In the genomic region with DNA sequence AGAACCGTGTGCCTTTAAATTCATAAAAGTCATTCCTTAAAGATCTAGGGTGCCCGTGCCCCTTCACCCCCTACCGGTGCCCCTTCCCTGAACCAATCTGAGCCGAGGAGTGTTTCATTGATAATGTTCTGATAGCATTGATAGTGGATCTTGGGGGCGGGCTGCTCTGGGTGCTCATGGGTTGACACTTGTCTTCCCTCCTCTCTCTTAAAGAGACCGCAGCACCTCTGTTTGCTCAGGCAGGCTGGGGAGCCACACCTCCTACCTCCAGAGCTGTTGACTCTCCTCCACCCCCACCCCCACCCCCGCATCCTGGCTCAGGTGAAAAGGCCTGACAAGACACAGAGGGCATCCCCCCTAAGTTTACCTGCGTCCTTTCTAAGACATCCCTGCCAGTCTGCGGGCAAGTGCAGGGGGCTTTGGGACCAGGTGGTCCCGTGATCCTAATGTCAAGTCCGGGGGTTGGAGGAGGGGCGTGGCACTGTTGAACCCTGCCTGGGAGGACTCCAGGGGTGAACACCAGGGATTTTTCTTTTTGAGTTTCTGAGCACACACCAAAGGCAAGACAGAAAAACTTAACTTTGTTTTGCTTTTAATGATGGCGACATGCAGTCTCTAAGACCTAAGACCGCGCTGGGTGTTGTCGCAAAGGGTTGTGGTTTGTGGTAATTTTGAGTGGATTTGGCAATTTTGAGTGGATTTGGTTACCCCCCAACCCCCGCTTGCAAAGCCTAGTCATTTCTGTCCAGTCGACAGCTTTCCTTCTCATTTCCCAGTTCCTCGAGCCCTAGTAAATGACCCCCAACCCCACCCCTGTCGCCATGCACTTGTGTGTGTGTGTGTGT, we compare ENCODE assay signal across 8 mouse cellular contexts. TPM values are rescaled to one million over a fixed set of nuclear protein-coding genes. Genes with fewer than 3 reads are reported as not detected.
A peak's percentile ranks its signal among the peaks of the same experiment; 100 is the strongest.
DNase-seq lines count a peak whose midpoint lies in the region; ATAC-seq and TF ChIP-seq lines count a peak whose summit lies in the region.

No protein-coding gene starts in this region.

- H3K4me2 ChIP-seq in forebrain, embryonic 14.5 days (ENCODE audit: low read length), result peak overlapping the region; percentile 90
- H3K4me2 ChIP-seq in liver, embryonic 11.5 days, result peak overlapping the region; percentile 100

- no peak for TF ChIP-seq CTCF in olfactory bulb, adult 2 months (IDR thresholded peaks at IDR 0.05; ENCODE audit: insufficient read depth, low read depth, low read length)

- WGBS in forebrain, embryonic 14.5 days, result 43% methylated on average over 20 of the region's 20 CpGs
- WGBS in liver, embryonic 11.5 days, result 42% methylated on average over 20 of the region's 20 CpGs
- 36% methylated on average over 20 of the region's 20 CpGs for WGBS in olfactory bulb, adult 2 months

- no peak for TF ChIP-seq POLR2A in olfactory bulb, adult 2 months (IDR thresholded peaks at IDR 0.05; ENCODE audit: insufficient read depth, low read depth, low read length)

- DNase-seq in cerebellum, adult 11-12 months, result peak; percentile 61
- no peak for DNase-seq in cerebellum, adult 11 months
- peak; percentile 70 for DNase-seq in 416B (ENCODE audit: low read depth)
- DNase-seq in forebrain, embryonic 14.5 days (ENCODE audit: low spot score), result no peak
- no peak for DNase-seq in liver, embryonic 11.5 days (ENCODE audit: low spot score)
- DNase-seq in right cerebral cortex, postnatal 25 days, result no peak
- DNase-seq in adrenal gland, postnatal 14 days, result no peak

- peak overlapping the region; percentile 94 for H3K4me3 ChIP-seq in forebrain, embryonic 14.5 days (ENCODE audit: low read depth, low read length)
- H3K4me3 ChIP-seq in liver, embryonic 11.5 days (ENCODE audit: low read depth, low read length), result peak overlapping the region; percentile 97
- H3K4me3 ChIP-seq in olfactory bulb, adult 2 months (ENCODE audit: insufficient read depth, low read depth, low read length), result peak overlapping the region; percentile 40

- H3K27ac ChIP-seq in forebrain, embryonic 14.5 days (ENCODE audit: low read depth, low read length), result no peak overlapping the region
- H3K27ac ChIP-seq in liver, embryonic 11.5 days (ENCODE audit: low read depth, low read length), result peak overlapping the region; percentile 20; the same call in 1 of the 2 replicates
- H3K27ac ChIP-seq in olfactory bulb, adult 2 months (ENCODE audit: insufficient read depth, low read depth, low read length), result no peak overlapping the region

- no peaks in the 10 kb centered on the region for H3K27me3 ChIP-seq in forebrain, embryonic 14.5 days (replicated peaks; ENCODE audit: control insufficient read depth, insufficient read depth, low read length)
- H3K27me3 ChIP-seq in liver, embryonic 11.5 days (replicated peaks; ENCODE audit: control insufficient read depth, insufficient read depth, low read length), result no peaks in the 10 kb centered on the region

- no peaks in the 10 kb centered on the region for H3K9me3 ChIP-seq in forebrain, embryonic 14.5 days (replicated peaks; ENCODE audit: control insufficient read depth, low read length)
- H3K9me3 ChIP-seq in liver, embryonic 11.5 days (ENCODE audit: control insufficient read depth, low read length), result no peaks in the 10 kb centered on the region

- H3K4me1 ChIP-seq in forebrain, embryonic 14.5 days (ENCODE audit: control insufficient read depth, insufficient read depth, low read length), result peaks cover 29% of the 10 kb centered on the region
- H3K4me1 ChIP-seq in liver, embryonic 11.5 days (replicated peaks; ENCODE audit: control insufficient read depth, insufficient read depth, low read length), result peaks cover 45% of the 10 kb centered on the region
- peaks cover 43% of the 10 kb centered on the region for H3K4me1 ChIP-seq in olfactory bulb, adult 2 months (ENCODE audit: control insufficient read depth, insufficient read depth, low read length)

- no peak for ATAC-seq in forebrain, embryonic 14.5 days
- ATAC-seq in liver, embryonic 11.5 days (replicated peaks; ENCODE audit: low FRiP score), result no peak

- H3K9ac ChIP-seq in forebrain, embryonic 14.5 days (ENCODE audit: low read length), result peak overlapping the region; percentile 100
- H3K9ac ChIP-seq in liver, embryonic 11.5 days (ENCODE audit: low read depth, low read length), result peak overlapping the region; percentile 98

- peaks cover 44% of the 10 kb centered on the region for H3K36me3 ChIP-seq in forebrain, embryonic 14.5 days (ENCODE audit: control insufficient read depth, insufficient read depth, low read length)
- H3K36me3 ChIP-seq in liver, embryonic 11.5 days (ENCODE audit: control insufficient read depth, insufficient read depth, low read length), result peaks cover 25% of the 10 kb centered on the region

RNA-seq across cellular contexts. Expression of gene Setd1b, which starts 3.0 kb away (rescaled TPM):
- polyA plus RNA-seq in forebrain, embryonic 14.5 days (2014; fragmentation: Nextera tagmentation; extraction: Ambion mirVana), result 8.6 and 11.6 TPM in 2 replicates
- 7.9 and 9.6 TPM in 2 replicates for polyA plus RNA-seq in liver, embryonic 11.5 days (2014; fragmentation: Nextera tagmentation; extraction: Ambion mirVana)
- not detected in 2 replicates for polyA plus RNA-seq in olfactory bulb, adult 2 months (2012; ENCODE audit: insufficient read depth, insufficient read length, low replicate concordance, missing spikeins)
- total RNA-seq in adrenal gland, postnatal 14 days (2021), result 25.5 and 29.7 TPM in 2 replicates

RNA-seq across cellular contexts. Expression of gene Rhof, which starts 12.5 kb away (rescaled TPM):
- polyA plus RNA-seq in forebrain, embryonic 14.5 days (2014; fragmentation: Nextera tagmentation; extraction: Ambion mirVana), result 6.8 and 10.5 TPM in 2 replicates
- 4.6 and 4.8 TPM in 2 replicates for polyA plus RNA-seq in liver, embryonic 11.5 days (2014; fragmentation: Nextera tagmentation; extraction: Ambion mirVana)
- not detected in 2 replicates for polyA plus RNA-seq in olfactory bulb, adult 2 months (2012; ENCODE audit: insufficient read depth, insufficient read length, low replicate concordance, missing spikeins)
- total RNA-seq in adrenal gland, postnatal 14 days (2021), result 0.89 and 4.2 TPM in 2 replicates

RNA-seq across cellular contexts. Expression of gene Psmd9, which starts 24.2 kb away (rescaled TPM):
- 52.5 and 63.5 TPM in 2 replicates for polyA plus RNA-seq in forebrain, embryonic 14.5 days (2014; fragmentation: Nextera tagmentation; extraction: Ambion mirVana)
- 103 TPM in 2 replicates for polyA plus RNA-seq in liver, embryonic 11.5 days (2014; fragmentation: Nextera tagmentation; extraction: Ambion mirVana)
- polyA plus RNA-seq in olfactory bulb, adult 2 months (2012; ENCODE audit: insufficient read depth, insufficient read length, low replicate concordance, missing spikeins), result not detected in 2 replicates
- 25.6 and 28.6 TPM in 2 replicates for total RNA-seq in adrenal gland, postnatal 14 days (2021)

RNA-seq across cellular contexts. Expression of gene Hpd, which starts 37.6 kb away (rescaled TPM):
- polyA plus RNA-seq in forebrain, embryonic 14.5 days (2014; fragmentation: Nextera tagmentation; extraction: Ambion mirVana), result not detected in 2 replicates
- polyA plus RNA-seq in liver, embryonic 11.5 days (2014; fragmentation: Nextera tagmentation; extraction: Ambion mirVana), result 2.5 and 3.5 TPM in 2 replicates
- not detected in 2 replicates for polyA plus RNA-seq in olfactory bulb, adult 2 months (2012; ENCODE audit: insufficient read depth, insufficient read length, low replicate concordance, missing spikeins)
- 9.9 and 203 TPM in 2 replicates for total RNA-seq in adrenal gland, postnatal 14 days (2021)

Comparison
In these comparisons a context has a peak if more than half of its experiments do, and no peak if none do; other contexts are left out.
1. DNase-seq: peak in cerebellum, adult 11-12 months (single experiment) and 416B (single experiment); none in cerebellum, adult 11 months (single experiment), forebrain, embryonic 14.5 days (single experiment), liver, embryonic 11.5 days (single experiment), right cerebral cortex, postnatal 25 days (single experiment) and adrenal gland, postnatal 14 days (single experiment).
2. H3K4me3 ChIP-seq: peak in every context shown above with its lines; median percentile 97 in liver, embryonic 11.5 days; 94 in forebrain, embryonic 14.5 days; 40 in olfactory bulb, adult 2 months.